Mouse (Mus musculus): ENCODE measurements at regions not wholly inside any gene's neighbourhood (a gene's known extent, or its start where the extent isn't known, plus 50 kb on each side); places are given as distances from the start of the nearest gene placed in this dataset.
A peak's percentile ranks its signal among the peaks of the same experiment; 100 is the strongest.

GRCm38 (mm10) chr6:140169836-140170235 is 128.6 kb upstream of the Plcz1 start:
- no peak for DNase-seq

GRCm38 (mm10) chr6:140167182-140167581 is 125.9 kb upstream of the Plcz1 start:
- no peak for DNase-seq

DNA sequence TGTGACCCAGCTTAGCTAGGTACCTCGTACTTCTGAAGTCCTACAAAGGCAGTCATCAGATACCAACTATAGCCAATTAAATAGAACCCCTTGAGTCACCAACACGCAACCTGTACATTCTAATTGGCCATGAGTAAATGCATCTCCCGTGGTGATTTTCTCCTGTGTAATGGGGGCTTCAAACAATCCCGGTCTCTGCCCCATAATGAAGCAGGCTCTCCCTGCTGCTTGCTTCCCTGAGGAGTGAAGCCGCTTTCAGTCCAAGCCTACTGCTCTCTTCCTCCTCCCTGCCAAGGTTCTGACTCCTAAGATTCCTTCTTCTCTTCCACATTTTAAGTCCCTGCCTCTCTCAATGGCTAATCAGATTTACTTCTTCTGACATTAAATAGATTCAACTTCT is 121.5 kb upstream of the Plcz1 start:
- DNase-seq, result no peak

- DNase-seq, result no peak
These were observed 120.2 kb upstream of the Plcz1 start for GRCm38 (mm10) chr6:140161482-140161881.

DNA sequence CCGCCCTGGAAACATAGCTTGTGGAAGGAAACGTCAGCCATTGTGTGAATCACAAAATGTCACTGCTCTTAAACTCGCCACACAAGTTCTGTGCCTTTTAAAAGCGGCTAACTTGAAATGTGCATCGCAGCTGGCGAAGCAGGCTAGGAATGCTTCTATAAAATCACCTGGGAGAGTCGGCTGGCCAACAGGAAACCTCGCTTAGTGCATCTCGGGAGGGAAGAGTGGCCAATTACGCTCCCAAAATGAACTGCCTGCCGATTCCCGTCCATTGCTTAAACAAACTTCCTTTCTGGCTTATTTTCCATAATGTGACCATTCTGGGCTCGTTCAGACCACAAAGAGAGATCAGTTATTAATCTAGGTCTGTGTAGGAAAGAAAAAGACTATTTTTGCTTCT is 119.7 kb upstream of the Plcz1 start:
- DNase-seq, result no peak

DNA sequence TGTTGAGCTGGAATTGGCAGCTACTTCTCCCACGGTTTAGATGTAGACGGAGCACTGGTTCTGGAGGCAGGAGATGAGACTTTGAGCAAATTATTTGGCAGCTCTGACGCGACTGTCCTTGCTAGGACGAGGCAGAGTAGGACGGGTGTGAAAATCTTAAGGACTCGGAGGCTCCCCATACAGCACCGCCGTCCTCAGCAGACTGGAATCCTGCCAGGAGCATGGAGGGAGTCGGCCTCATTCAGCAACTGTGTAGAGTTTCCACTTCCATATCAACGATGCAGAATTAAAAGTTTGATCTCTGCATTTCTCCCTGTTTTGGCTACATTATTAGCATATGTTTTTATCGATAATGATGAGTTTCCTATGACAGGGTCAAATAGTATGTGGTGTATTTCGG is 117.7 kb upstream of the Plcz1 start:
- DNase-seq, result no peak

DNA sequence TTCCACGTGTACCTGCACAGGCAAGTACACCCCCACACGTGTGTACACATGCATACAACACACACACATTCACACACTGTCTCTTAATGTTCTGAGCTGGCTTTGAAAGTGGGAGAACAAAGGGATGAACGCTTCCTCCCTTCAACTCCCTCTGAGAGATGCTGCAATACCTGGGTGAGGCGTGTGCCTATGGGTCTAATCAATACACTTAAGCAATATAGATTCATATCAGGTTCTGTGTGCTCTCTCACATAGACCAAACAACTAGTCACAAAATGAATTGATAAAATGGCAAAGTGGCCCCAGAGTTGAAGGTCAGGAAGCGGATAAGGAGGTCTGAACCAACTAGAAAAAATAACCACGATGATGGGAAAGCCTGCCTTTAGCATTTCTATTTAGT is 116.1 kb upstream of the Plcz1 start:
- no peak for DNase-seq

- DNase-seq, result peak; percentile 61
These were observed 111.3 kb upstream of the Plcz1 start for GRCm38 (mm10) chr6:140152418-140153176.

DNA sequence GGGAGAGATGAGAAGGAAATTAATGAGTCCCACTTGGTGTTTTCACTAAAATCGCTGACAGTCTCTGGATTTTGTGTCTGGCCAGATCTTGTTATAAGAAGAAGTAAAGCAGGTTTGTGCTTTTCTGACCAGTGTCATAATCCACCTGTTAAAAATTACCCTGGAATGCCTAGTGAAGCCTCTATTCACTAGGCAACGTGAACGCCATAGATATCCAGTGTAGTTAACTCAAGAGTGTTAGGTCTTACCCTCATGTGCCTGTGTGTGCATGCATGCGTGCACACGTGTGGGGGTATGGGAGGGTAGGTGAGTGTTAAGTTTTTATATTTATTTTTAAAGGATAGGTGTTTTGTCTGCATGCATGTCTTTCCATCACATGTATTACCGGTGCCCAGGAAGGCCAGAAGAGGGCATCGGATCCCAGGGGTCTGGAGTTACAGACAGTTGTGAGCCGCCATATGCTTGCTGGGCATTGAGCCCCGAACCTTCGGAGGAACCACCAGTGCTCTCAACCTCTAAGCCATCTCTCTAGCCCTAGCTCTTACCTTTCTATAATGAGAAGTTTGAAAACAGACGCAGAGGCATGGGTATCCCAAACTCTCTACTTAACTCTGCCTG is 107.5 kb upstream of the Plcz1 start:
- DNase-seq, result no peak

DNA sequence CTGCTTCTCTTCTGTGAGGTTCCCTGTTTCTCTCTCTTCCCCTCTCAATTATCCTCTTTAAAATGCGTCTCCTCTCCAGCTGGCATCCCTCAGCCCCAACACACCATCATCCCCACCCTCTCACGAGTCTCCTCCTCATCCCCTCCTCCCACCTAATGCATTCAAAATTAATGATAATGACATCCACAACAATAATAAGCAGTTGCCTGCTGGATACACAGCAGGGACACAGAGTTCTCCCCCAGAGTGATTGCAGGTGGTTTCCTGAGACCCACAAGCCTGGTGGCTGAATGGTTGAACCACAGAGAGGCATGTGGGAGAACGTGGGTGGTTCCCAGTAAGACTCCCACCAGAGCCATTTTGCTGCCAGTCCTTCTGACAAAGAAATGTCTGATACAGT is 106.9 kb upstream of the Plcz1 start:
- DNase-seq, result peak; percentile 82

GRCm38 (mm10) chr6:140147711-140148110 is 106.5 kb upstream of the Plcz1 start:
- no peak for DNase-seq

GRCm38 (mm10) chr6:140133734-140134133 is 92.5 kb upstream of the Plcz1 start:
- no peak for DNase-seq

DNA sequence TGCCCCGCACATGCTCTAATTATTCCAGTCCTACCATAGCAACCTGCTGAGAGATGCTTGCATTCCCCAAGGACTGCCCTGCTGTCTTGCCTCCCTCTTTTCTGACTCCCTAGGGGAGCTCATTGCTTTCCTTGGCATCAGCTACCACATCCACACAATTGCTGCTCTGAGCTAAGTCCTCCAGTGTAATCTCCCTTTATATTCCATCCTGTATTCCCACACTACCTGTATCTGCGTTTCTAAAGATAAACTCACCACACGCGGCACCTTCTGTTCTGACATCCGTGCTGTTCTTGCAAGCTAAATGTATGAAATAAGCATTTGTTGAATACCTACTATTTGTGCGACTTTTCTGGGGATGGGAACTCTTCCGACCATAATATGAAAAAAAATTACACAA is 85.4 kb upstream of the Plcz1 start:
- DNase-seq, result peak; percentile 29

GRCm38 (mm10) chr6:140114024-140114423 is 72.8 kb upstream of the Plcz1 start:
- peak; percentile 18 for DNase-seq

DNA sequence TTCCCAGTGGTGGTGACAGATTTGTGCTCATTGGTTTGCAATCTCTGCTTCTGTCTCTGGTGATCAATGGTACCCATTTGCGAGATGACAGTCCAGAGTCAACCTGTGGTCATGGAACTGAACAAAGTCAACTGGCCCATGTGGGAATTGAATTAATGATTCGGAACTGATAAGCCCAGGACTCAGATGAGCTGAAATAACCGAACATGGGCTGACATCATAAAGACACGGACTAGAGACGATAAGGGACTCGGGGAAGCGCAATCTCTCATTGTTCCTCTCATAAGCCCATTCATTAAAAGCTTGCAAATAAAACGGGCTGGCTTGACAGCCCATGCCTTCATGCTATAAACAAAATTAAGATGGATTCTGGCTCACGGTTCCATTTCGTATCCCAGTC is 70.8 kb upstream of the Plcz1 start:
- DNase-seq, result no peak

GRCm38 (mm10) chr6:140108083-140108482 is 66.8 kb upstream of the Plcz1 start:
- DNase-seq, result no peak

GRCm38 (mm10) chr6:140107628-140108027 is 66.4 kb upstream of the Plcz1 start:
- no peak for DNase-seq

DNA sequence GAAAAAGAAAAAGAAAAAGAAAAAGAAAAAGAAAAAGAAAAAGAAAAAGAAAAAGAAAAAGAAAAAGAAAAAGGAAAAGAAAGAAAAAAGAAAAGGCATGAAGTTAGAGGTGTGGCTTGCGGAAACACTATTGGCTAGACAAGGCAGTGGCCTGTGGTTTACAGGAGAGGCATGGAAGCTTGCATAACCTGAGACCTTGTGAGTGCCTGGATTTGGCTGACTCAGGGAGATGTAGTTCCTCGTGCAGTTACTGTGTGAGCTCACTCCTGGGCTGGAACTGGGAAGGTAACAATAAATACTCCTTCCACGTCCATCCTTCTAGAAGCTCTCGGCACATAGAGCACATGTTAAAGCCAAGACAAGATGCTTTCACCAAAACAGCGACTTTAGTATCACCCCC is 64.9 kb upstream of the Plcz1 start:
- no peak for DNase-seq

DNA sequence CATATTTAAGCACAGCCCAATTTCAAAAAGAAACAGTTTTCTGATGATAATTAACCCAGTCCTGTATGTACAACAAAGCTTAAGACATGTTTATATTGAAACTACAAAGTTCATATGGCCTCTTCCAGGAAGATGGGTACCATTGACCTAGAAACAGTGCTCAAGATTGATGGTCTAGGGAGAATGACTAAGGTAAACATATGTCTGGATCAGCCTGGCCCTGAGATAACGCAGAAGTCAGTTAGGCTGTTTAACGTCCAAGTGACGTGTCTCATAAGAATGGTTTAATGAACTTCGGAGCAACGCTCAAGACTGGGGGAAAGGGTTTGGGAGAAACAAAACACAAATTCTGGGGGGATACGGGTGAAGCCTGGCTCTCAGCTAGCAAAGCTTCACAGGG is 60.8 kb upstream of the Plcz1 start:
- DNase-seq, result no peak

DNA sequence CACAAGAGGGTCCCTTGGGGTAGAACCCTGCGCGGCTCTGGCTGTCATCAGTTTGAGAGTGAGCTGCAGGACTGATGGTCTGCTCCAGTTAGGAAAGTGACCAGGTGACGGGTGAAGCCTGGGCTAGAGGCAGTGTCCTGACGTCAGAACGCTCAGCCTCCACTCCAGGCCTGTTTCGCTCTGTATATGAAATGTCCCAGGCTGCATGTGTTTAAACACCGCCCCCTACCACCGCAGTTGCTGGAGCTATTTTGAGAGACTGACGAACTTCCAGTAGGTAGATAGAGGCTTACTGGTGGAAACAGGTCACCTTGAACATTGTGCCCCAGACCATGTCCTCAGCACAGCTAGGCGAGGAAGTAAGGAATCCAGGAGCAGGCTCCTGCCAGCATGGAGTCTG is 54.2 kb upstream of the Plcz1 start:
- DNase-seq, result no peak

Data from layer of hippocampus, adult 9-11 months (tissue).